Mouse (Mus musculus): ENCODE measurements around the gene Anp32e. TPM values are rescaled to one million over a fixed set of nuclear protein-coding genes. Genes with fewer than 3 reads are reported as not detected.
A peak's percentile ranks its signal among the peaks of the same experiment; 100 is the strongest.
"Not testable (repeated sequence)": the region's sequence is repeated elsewhere in the genome, so short reads cannot be mapped to it uniquely, and the experiment has no call there.

Gene Anp32e
- polyA plus RNA-seq, 1 experiment = 235 TPM

DNA sequence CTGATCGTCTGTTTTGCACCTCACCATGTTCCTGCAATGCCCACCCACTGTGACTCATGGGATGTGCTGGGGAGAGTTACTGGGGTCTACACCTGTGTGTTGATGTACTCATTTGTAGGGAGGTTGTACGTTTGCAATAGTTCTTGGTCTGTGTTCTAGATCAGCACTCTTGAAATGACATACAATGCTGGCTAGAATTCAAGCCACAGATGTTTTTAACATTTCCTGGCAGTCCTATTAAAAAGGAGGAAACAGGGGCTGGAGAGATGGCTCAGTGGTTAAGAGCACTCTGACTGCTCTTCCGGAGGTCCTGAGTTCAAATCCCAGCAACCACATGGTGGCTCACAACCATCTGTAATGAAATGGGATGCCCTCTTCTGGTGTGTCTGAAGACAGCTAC lies 24.5 kb downstream of the Anp32e start:
- no peak for TF ChIP-seq CTCF (IDR thresholded peaks at IDR 0.05; ENCODE audit: borderline replicate concordance, insufficient read depth, low read length)
- no peak for TF ChIP-seq POLR2A (IDR thresholded peaks at IDR 0.05; ENCODE audit: low read depth, low read length)
- H3K4me1 ChIP-seq (ENCODE audit: control insufficient read depth, insufficient read depth, low read length) = no peaks in the 10 kb centered on the region; the same call in 1 of the 2 replicates
- H3K4me3 ChIP-seq (ENCODE audit: insufficient read depth, low read length) = no peak overlapping the region

DNA sequence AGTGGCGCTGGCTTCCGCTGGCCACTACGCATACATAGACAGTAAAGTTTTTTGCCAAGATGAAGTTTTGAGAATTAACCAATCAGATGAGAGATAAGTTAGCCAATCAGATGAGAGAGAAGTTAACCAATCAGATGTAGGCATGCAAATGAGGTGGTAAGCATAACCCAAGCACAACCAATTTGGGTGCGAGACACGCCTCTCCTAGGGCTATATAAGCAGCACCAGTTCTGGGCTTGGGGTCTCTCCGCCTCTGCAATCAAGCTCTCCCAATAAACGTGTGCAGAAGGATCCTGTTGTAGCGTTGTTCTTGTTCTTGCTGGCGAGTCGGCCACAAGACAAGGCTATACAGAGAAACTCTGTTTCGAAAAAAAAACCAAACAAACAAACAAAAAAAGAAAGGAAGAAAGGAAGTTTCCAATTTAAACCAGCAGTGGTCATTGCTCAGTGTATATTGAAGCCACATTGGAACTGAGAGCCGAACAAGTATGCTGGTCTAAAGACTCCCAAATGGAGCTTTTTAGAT lies 25.7 kb downstream of the Anp32e start:
- H3K4me3 ChIP-seq (ENCODE audit: insufficient read depth, low read length); H3K27ac ChIP-seq (ENCODE audit: insufficient read depth, low read length); H3K4me1 ChIP-seq (ENCODE audit: control insufficient read depth, insufficient read depth, low read length): not testable (repeated sequence)

More for the DNA sequence above, 24.5 kb downstream of the Anp32e start:
- H3K27ac ChIP-seq (ENCODE audit: insufficient read depth, low read length) = no peak overlapping the region

DNA sequence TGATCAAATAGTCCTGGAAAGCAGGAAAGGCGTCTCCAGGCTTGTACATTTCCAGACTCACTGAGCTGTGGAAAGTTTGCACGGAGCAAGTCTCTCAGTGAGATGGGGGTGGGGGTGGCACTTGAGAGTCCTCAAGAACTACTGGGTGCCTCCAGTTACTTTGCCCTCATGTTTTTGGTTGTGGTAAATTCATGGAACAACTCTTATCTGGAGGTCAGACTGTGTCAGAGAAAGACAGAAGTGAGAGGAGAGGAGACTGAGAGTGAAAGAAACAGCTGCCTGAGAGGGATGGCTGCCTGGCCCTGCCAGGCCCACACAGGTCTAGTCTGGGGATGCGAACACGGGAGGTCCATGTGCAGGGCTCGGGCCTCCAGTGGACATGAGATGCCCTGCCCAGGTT lies 26.3 kb downstream of the Anp32e start:
- TF ChIP-seq POLR2A (IDR thresholded peaks at IDR 0.05; ENCODE audit: low read depth, low read length) = no peak
- no peak for TF ChIP-seq CTCF (IDR thresholded peaks at IDR 0.05; ENCODE audit: borderline replicate concordance, insufficient read depth, low read length)
- H3K4me1 ChIP-seq (ENCODE audit: control insufficient read depth, insufficient read depth, low read length) = no peaks in the 10 kb centered on the region; the same call in 1 of the 2 replicates
- no peak overlapping the region for H3K27ac ChIP-seq (ENCODE audit: insufficient read depth, low read length)
- no peak overlapping the region for H3K4me3 ChIP-seq (ENCODE audit: insufficient read depth, low read length)

DNA sequence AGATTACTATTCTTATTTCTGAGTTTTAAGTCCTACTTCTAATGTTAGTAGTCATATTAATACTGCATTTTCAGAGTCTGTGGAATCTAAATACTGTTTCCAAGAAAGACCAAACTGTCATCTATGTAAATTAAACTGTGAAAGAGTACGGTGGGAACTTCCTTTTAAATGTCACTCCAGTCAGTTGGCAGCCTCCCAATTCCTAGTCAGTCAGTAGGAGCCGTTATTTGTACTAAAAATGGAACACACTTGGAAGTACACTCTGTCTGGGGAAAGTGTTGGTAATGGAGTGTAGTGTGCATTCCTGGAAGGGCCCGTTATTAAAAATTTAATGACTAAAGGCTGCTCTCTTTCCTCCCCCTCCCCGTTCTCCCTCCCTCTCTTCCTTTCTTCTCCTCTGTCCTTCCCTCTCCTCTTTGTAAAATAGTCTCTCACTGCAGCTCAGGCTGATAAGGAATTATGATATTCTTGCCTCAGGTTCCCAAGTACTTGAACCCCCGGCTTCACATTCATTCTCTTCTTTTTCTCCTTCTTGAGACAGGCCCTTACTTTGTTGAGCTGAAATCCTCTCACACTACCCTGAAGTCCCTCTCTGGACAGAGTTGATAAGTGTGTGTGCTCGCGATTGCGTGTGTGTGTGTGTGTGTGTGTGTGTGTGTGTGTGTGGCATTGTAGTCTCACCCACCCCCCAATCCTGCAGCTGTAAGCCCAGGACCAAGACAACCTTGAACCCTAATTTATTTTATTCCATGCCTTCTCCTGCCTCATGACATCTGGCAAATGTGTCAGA lies 28.5 kb downstream of the Anp32e start:
- TF ChIP-seq CTCF (IDR thresholded peaks at IDR 0.05; ENCODE audit: borderline replicate concordance, insufficient read depth, low read length) (no peak), POLR2A (IDR thresholded peaks at IDR 0.05; ENCODE audit: low read depth, low read length) (no peak)
- no peaks in the 10 kb centered on the region; the same call in 1 of the 2 replicates for H3K4me1 ChIP-seq (ENCODE audit: control insufficient read depth, insufficient read depth, low read length)
- H3K27ac ChIP-seq (ENCODE audit: insufficient read depth, low read length) = no peak overlapping the region; the same call in 1 of the 2 replicates
- no peak overlapping the region for H3K4me3 ChIP-seq (ENCODE audit: insufficient read depth, low read length)

DNA sequence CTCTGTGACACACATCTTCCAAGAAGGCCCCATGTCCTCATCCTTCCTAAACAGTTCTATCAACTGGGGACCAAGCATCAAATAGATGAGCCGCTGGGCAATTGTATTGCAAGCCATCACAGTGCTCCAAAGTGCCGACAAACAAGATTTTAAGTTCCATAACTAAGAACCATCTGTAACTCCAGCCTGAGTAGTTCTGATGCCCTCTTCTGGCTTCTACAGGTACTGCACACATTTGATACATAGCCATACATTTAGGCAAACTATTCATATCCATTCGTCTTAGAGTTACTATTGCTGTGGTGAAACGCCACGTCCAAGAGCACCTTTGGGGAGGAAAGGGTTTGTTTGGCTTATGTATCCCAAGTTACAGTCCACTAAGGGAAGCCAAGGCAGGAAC lies 30.0 kb downstream of the Anp32e start:
- no peak overlapping the region for H3K4me3 ChIP-seq (ENCODE audit: insufficient read depth, low read length)
- no peaks in the 10 kb centered on the region; the same call in 1 of the 2 replicates for H3K4me1 ChIP-seq (ENCODE audit: control insufficient read depth, insufficient read depth, low read length)
- H3K27ac ChIP-seq (ENCODE audit: insufficient read depth, low read length) = no peak overlapping the region
- TF ChIP-seq CTCF (IDR thresholded peaks at IDR 0.05; ENCODE audit: borderline replicate concordance, insufficient read depth, low read length) (no peak), POLR2A (IDR thresholded peaks at IDR 0.05; ENCODE audit: low read depth, low read length) (no peak)

DNA sequence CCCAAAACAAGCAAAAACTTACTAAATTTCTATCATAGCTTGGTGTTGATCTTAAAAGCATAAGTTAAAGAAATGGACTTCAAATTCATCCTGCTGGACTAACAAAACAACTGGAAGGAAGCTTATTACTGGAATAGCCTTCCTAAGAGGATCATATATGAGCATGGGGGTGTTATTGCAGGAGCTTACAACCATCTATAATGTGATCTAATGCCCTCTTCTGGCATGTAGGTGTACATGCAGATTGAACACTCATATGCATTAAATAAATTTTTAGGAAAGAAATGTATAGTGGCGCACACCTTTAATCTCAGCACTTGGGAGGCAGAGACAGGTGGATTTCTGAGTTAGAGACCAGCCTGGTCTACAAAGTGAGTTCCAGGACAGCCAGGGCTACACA lies 30.8 kb downstream of the Anp32e start:
- H3K4me3 ChIP-seq (ENCODE audit: insufficient read depth, low read length) = no peak overlapping the region
- H3K4me1 ChIP-seq (ENCODE audit: control insufficient read depth, insufficient read depth, low read length) = no peaks in the 10 kb centered on the region; the same call in 1 of the 2 replicates
- no peak for TF ChIP-seq CTCF (IDR thresholded peaks at IDR 0.05; ENCODE audit: borderline replicate concordance, insufficient read depth, low read length)
- H3K27ac ChIP-seq (ENCODE audit: insufficient read depth, low read length) = no peak overlapping the region

DNA sequence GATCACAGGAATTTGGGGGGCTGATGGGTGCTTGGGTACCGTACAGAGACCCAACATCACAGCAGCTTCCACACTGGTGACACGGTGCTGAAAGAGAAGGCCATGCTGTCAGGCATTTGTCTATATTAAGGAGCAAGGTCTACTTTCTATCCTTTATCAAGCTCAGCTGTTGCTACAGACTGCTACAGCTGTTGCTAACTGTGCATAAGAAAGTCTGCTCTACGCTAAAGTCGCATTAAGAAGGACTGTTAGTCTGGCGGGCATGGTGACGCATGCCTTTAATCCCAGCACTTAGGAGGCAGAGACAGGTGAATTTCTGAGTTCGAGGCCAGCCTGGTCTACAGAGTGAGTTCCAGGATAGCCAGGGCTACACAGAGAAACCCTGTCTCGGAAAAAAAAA lies 33.1 kb downstream of the Anp32e start:
- H3K4me3 ChIP-seq (ENCODE audit: insufficient read depth, low read length); H3K4me1 ChIP-seq (ENCODE audit: control insufficient read depth, insufficient read depth, low read length); H3K27ac ChIP-seq (ENCODE audit: insufficient read depth, low read length): not testable (repeated sequence)

DNA sequence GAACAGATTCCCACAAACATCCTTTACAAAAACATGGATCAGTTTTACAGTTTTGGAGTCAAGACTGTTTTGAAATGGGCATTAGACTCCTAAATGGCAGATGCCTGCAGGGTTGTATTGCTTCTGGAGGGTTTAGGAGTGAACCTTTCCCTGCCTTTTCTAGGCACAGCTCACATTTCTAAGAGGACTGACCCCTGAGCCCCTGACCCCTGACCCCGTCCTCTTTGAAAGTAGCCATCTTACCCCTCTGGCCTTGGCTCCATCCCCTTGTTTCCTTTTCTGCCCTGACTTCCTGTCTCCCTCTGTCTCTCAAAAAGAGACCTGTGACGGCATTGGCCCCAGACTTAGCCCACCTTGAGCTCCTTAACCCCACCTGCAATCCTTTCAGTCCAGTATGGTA lies 34.2 kb downstream of the Anp32e start:
- Histone ChIP-seq H3K27ac (ENCODE audit: insufficient read depth, low read length) (no peak overlapping the region), H3K4me1 (ENCODE audit: control insufficient read depth, insufficient read depth, low read length) (no peaks in the 10 kb centered on the region), H3K4me3 (ENCODE audit: insufficient read depth, low read length) (no peak overlapping the region)
- no peak for TF ChIP-seq POLR2A (IDR thresholded peaks at IDR 0.05; ENCODE audit: low read depth, low read length)
- TF ChIP-seq CTCF (IDR thresholded peaks at IDR 0.05; ENCODE audit: borderline replicate concordance, insufficient read depth, low read length) = no peak

DNA sequence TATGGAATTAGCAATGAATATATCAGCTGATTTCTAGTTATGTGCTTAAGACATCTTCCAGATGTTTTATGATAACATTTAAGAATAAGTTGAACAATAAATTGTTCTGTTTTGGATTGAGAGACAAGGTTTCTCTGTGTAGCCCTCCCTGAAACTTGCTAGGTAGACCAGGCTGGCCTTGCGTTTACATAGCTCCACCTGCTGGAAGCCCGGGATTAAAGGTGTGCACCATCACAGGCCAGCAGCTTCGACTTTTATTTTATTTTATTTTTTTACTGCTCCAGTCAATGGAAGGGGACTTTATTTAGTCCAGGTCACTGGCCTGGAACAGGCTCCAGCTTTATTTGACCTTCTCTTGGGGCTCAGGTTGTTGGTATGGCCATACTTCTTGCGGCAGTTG lies 34.6 kb downstream of the Anp32e start:
- peak; percentile 48; the same call in 1 of the 2 replicates for TF ChIP-seq CTCF (IDR thresholded peaks at IDR 0.05; ENCODE audit: borderline replicate concordance, insufficient read depth, low read length)
- no peak for TF ChIP-seq POLR2A (IDR thresholded peaks at IDR 0.05; ENCODE audit: low read depth, low read length)
- no peak overlapping the region for H3K27ac ChIP-seq (ENCODE audit: insufficient read depth, low read length)
- no peak overlapping the region for H3K4me3 ChIP-seq (ENCODE audit: insufficient read depth, low read length)
- H3K4me1 ChIP-seq (ENCODE audit: control insufficient read depth, insufficient read depth, low read length) = no peaks in the 10 kb centered on the region

DNA sequence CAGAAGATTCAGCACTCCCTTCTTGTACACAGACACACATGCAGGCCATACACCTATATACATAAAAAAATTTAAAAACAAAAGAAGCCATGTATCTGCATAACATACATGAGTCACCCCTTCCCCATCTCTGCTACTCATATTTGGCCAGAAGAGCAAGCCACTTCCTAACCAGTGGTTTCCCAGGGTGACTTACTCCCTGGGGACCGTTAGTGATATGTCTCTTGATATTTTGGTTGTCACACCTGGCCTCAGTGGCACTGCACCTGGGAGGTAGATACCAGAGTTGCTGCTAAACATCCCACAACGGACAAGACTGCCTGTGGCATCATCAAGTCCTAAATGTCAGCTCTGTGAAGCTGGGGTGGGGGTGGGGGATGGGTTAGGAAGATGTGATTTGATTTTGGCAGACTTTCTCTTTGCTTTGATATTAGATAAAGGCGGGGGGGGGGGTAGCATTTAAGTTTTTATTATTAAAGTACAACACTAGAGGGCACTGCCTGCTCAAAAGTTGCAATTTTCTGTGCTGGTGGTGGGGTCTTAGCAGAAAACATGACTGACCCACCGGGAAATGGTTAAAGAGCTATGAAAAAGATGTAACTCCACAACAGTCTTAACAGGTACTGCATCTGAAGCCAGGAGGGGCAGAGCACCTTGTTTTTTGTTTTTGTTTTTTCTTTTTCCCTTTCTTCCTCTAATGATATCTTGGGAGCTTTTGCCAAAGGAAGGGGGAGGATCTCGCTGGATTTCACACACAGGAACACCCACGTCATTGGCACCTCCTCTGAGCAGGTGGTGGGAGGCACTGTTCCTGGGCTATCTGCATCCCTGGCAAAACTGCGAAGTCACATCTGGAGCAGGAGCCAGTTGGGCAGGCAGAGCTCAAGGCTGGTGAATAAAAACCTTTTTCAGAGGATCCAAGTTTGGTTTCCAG lies 36.7 kb downstream of the Anp32e start:
- TF ChIP-seq POLR2A (IDR thresholded peaks at IDR 0.05; ENCODE audit: low read depth, low read length) (no peak), CTCF (IDR thresholded peaks at IDR 0.05; ENCODE audit: borderline replicate concordance, insufficient read depth, low read length) (no peak)
- H3K27ac ChIP-seq (ENCODE audit: insufficient read depth, low read length) = no peak overlapping the region
- no peaks in the 10 kb centered on the region for H3K4me1 ChIP-seq (ENCODE audit: control insufficient read depth, insufficient read depth, low read length)
- no peak overlapping the region for H3K4me3 ChIP-seq (ENCODE audit: insufficient read depth, low read length)
